Mouse (Mus musculus) testis, postnatal 14 days (tissue): ENCODE results near the gene Rab37.

Source experiments
- DNase-seq: peaks from one replicate; pipeline ENCODE4 v3.0.0; 2021; ENCODE audit warnings: low spot score

Gene Rab37

DNA sequence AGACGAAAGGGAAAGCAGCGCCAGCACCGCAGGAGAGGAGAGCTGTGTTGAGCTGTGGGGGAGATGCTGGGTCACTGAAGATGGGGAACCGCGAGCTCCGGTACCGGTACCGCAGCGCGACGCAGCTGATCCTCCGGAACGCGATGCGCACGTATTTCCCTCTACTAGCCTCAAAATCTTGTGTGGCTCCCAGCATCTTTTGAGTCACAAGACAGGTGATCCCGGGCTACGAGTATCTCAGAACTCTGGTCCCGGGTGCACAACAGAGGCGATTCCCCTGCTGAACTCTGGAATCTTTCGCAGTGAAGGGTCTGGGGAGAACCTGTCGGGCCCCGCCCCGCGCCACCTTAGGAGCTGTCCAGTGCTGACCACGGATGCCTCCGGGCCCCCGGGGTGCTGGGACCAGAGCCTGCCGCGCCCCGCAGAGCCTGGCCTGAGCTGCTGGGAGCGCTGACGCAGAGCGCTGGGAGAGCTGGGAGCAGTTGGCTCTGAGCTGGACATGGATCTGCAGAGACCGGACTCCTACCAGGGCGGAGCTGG lies at the start of gene Rab37:
Rab37 (plus strand) TSS at position 70 of the 540 bp plus-strand sequence.
- peak; percentile 21 for DNase-seq

DNA sequence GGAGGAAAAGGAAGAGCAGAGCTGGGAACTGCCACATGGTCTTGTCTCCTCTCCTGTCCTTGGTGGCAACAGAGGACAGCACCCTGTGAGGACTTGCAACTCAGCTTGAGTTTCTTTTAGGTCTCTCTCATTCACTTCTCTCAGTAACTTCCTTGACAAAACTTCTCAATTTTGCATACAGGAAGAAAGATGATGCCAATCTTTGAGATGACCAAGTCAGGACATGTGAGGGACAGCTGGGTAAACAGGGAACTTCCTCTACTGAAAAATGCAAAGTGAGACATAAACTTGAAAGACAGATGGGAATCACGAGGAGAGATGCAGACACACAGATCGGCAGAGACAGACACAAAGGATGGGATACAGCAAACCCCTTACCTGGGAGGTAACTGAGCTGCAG lies 43.0 kb upstream of the Rab37 start, which contains the start of gene Cd300ld3:
Cd300ld3 (minus strand) TSS at position 151 of the 400 bp plus-strand sequence.
- DNase-seq = no peak

- no peak for DNase-seq
These were observed 41.8 kb upstream of the Rab37 start for GRCm38 (mm10) chr11:115049282-115049895.

DNA sequence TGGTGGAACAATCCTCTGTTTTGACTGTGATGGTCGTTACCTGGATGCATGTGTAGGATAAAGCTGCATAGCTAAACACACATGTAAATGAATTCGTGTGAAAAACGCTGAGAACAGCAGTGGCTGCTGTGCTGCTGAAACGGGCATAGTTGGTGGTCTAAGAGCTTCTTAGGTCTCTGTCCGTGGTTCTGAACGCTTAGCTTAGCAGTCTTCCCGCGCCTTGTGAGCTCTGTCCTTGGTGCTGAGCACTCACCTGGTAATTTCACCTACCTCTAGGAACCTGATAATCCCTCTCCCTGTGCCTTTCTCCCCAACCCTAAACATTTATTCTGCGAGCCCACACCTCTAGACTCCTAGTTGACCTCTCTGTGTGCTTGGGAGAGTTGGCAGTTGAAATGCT lies 39.0 kb upstream of the Rab37 start:
- peak; percentile 56 for DNase-seq

DNA sequence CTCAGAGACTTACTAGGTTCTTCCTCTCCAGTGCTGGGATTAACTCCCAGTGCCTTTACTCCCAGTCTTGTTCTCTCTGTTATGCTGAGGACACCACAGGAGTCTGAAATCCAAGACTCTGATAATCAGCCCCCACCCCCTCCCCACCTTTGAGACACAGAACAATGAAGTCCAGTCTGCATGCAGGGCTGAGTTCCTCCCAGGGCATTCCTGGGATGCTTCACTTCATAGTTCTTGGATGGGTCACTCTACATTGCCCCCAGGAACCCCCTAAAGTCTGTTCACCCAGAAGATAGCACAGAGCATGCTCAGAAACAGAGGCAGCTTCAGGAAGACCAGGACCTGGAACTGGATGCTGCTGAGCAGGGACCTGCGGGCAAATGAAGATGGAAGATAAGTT lies 38.2 kb upstream of the Rab37 start:
- no peak for DNase-seq

GRCm38 (mm10) chr11:115054537-115054936 lies 36.7 kb upstream of the Rab37 start:
- DNase-seq = no peak

GRCm38 (mm10) chr11:115058701-115059100 lies 32.5 kb upstream of the Rab37 start:
- peak; percentile 50 for DNase-seq

- DNase-seq = no peak
These were observed 31.4 kb upstream of the Rab37 start for GRCm38 (mm10) chr11:115059797-115060196.

DNA sequence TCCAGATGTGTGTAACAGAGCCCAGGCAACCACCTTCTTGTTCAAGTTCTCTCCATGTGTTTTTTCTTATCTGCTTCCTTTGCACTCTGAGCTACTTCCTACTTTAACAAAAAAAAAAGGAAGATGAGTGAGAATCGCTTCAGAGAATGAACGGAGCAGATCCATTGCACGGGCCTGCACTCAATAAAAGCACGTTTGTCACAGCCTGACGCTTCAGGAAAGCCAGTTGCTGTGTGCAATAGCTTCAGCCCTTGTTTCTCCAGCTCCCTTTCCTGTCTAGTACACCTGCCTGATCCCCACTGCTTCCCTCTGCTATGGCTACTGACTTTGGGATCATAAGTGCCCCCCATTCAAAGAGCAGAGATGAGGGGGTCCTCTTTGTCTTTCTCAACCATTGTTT lies 29.2 kb upstream of the Rab37 start, which contains the start of gene Cd300e:
Cd300e (minus strand) TSS at position 101 of the 400 bp plus-strand sequence.
- no peak for DNase-seq

- no peak for DNase-seq
These were observed 24.5 kb upstream of the Rab37 start for GRCm38 (mm10) chr11:115066768-115067167.

GRCm38 (mm10) chr11:115071015-115071551 lies 20.1 kb upstream of the Rab37 start:
- no peak for DNase-seq

DNA sequence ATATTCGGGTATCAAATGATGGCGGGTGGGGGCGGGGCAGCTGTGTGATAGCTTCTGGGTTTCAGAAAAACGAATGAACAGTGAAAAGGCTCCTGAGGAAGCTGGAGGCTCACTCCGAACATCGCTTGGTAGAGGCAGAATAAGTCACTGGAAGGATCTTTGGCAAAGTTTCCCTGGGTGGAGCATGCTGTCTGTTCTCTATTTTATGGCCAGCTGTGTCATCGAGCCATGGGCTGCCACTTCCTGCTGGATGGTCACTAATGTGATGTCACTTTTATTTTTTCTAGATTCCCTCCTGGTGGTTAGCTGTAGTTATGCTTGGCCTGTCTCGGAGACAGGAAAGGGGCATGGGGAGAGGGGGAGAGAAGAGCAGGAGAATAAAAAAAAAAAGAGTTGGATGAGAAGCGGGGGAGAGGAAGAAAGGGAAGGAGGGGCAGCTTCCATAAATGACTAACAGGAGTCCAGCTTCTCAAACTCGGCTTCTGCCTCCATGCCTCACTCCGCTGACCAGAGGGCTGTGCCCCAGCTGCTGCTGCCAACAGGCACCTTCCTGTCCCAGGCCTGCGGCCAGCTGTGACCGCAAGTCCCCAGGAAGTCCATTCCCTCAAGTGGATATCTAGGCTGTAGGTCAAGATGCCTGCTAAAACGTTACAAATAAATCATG lies 19.5 kb upstream of the Rab37 start:
- no peak for DNase-seq

DNA sequence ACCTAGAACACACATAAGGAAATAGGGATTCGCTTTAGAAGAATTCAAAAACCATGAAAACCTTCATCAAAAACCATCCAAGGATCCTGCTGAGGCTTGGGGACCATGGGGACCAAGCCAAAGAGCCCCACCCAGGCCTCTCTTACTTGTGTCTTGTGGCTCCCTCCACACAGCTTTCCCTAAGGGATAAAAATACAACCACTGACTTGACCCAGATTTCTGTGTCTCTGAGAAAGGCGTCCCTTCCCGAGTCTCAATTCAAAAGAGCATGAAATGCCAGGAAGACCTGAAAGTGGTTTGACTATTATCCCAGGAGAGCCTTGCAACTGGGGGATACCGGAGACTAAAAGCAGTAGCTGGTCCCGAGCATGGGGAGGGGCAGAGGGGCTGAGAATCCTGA lies 18.2 kb upstream of the Rab37 start:
- no peak for DNase-seq

- no peak for DNase-seq
These were observed 15.8 kb upstream of the Rab37 start for GRCm38 (mm10) chr11:115075407-115075806.

- DNase-seq = no peak
These were observed 15.4 kb upstream of the Rab37 start for GRCm38 (mm10) chr11:115075859-115076258.

GRCm38 (mm10) chr11:115077436-115077835 lies 13.8 kb upstream of the Rab37 start:
- no peak for DNase-seq

DNA sequence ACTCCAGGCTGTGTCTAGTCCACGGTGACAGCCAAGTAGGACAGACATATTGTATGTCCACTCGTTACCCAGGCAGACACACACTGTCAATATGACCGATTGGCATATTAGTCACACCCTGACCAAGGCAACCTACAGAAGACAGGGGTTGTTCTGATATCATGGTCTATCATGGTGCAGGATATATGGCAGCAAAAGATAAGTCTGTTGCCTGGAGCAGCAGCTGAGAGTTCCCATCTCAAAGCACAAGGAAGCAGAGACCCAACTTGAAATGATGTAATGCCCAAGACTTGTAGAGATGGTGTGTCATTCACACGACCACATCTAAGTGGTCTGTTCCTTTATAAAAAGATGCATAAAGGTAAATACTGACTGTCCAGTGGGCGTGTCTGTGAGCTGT lies 12.6 kb upstream of the Rab37 start:
- DNase-seq = no peak

DNA sequence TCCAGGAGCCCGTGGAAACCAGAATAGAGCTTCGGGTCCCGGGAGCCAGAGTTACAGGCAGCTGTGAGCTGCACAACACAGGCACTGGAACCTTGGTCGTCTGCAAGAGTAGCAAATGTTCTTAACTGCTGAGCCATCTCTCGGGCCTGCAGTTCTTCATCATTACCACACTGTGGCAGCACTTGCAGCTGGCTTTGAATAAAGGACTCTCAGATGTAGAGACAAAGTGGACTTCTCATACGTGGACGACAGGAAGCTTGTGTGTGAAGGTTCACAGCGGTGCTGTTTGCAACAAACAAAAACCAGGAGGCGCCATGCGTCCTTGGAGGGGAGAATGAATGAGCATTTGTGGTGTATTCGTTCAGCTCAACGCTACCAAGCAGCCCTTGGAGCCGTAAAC lies 10.3 kb upstream of the Rab37 start:
- DNase-seq = peak; percentile 26

DNA sequence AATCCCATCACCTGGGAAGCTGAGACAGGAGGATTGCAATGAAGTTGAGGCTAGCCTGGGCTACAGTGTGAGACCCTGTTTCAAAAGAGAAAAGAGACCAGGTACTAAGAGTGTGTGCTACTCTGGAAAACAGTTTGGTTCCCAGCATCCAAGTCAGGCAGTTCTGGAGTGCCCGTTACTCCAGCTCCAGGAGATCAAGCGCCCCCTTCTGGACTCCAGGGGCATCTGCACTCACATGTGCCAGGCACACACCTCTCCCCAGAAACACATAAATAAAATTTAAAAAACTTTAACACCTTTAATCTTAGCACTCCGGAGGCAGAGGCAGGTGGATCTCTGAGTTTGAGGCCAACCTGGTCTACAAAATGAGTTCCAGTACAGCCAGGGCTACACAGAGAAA lies 9.9 kb upstream of the Rab37 start:
- no peak for DNase-seq

GRCm38 (mm10) chr11:115082196-115082595 lies 9.0 kb upstream of the Rab37 start:
- no peak for DNase-seq

DNA sequence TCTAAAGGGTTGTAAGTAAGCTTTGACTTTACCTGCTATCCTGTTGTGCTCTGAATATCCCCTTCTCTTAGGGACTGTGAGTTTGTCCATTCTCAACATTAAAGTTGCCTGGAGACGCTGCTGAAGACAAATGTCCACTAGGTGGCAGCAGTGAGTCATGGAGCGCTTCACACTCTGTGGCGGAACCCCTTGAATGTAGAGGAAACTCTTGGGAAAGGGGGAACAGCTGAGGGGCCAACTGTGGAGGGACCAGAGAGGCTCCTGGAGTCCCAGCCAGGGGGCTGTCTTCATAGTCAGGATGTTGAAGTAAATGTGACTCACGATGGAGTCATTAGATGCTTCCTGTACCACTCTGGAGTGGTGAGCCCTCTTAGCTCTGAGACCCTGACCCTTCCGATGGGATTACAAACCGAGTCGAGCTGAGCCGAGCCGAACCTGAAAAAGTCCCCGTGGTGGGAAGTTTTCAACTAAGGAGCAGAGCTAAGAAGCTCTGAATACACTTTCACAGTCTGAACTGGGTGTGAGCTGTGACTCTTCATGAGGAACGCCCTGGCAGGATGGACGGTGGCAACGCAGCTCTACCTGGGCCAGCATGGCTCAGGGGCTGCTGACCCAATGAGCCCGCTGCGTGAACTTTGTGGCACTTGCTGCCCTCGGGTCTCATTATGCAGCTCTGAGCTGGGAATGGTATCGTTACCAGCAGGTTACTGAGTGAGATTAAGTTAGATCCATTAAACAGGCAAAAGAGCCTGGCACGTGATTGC lies 7.7 kb upstream of the Rab37 start:
- peak; percentile 65 for DNase-seq

GRCm38 (mm10) chr11:115084595-115084994 lies 6.6 kb upstream of the Rab37 start:
- no peak for DNase-seq
